Mouse (Mus musculus): ENCODE measurements around the gene Plxnc1.

DNA sequence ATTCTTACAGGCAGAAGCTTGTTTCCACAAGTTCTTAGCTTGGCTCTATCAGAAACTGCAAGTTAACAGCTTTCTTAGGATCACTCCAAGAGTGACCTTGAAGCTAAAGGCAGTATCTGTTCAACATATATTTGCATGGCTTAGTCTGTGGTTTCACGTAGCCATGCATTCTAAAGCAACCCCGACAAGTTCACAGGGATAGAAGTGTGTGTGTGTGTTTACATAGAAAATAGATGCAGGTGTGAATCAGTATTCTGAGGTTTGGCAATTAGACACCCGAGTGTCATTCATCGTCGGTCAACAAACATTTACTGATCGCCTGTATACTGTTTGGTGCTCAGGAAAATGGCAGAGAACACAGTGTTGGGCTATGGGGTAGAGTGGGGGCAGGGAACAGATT is 33.5 kb downstream of the Plxnc1 start:
- no peak for TF ChIP-seq EP300 (IDR thresholded peaks at IDR 0.05; ENCODE audit: low read depth)
- TF ChIP-seq CTCF (IDR thresholded peaks at IDR 0.05; ENCODE audit: low read depth): no peak

Data from liver, embryonic 14.5 days (tissue).